Mouse (Mus musculus): Measurements from ENCODE around the gene Vmn1r70.

Gene Vmn1r70

GRCm38 (mm10) chr7:10631232-10631631 lies at the start of gene Vmn1r70:
Gene Vmn1r70, plus strand, starts transcription at chr7:10631532.
- no peak for DNase-seq (ENCODE audit: low spot score in 2 of 2)

- no peak for DNase-seq (ENCODE audit: low spot score in 2 of 2)
These were observed 17.8 kb upstream of the Vmn1r70 start, which contains the start of gene Vmn1r69 for GRCm38 (mm10) chr7:10613559-10613958. Gene Vmn1r69, minus strand, starts transcription at chr7:10613659.

Measured in urinary bladder, postnatal 36 days (tissue).